Mouse (Mus musculus) embryonic facial prominence, embryonic 15.5 days (tissue): Measurements from ENCODE around the gene Ankrd52. TPM values are rescaled to one million over a fixed set of nuclear protein-coding genes. Genes with fewer than 3 reads are reported as not detected.
A peak's percentile ranks its signal among the peaks of the same experiment; 100 is the strongest.
"Not testable (repeated sequence)": the region's sequence is repeated elsewhere in the genome, so short reads cannot be mapped to it uniquely, and the experiment has no call there.

ENCODE experiments used
- ATAC-seq: fragments of 200-750 bp; cut with Nextera tagmentation; 2 replicates; pipeline ENCODE4 v1.8.0; 2017; ENCODE audit warnings: low read depth, moderate TSS enrichment; ENCODE audit not compliant: insufficient number of reproducible peaks, low FRiP score, low TSS enrichment
- H3K27ac ChIP-seq: fragments of 300-500 bp; sonication (generic); replicated peaks from 2 replicates; pipeline ENCODE4 v1.5.1; 2015; ENCODE audit warnings: mild to moderate bottlenecking, inconsistent platforms
- H3K27me3 ChIP-seq: fragments of 300-500 bp; sonication (generic); 2 replicates; pipeline ENCODE4 v1.6.1; 2015; ENCODE audit warnings: inconsistent platforms
- H3K36me3 ChIP-seq: fragments of 300-500 bp; sonication (generic); 2 replicates; pipeline ENCODE4 v1.6.1; 2015; ENCODE audit warnings: mild to moderate bottlenecking, inconsistent platforms
- H3K4me1 ChIP-seq: fragments of 300-500 bp; sonication (generic); 2 replicates; pipeline ENCODE4 v1.6.1; 2015; ENCODE audit warnings: inconsistent platforms
- H3K4me2 ChIP-seq: fragments of 300-500 bp; sonication (generic); replicated peaks from 2 replicates; pipeline ENCODE4 v1.6.1; 2015; ENCODE audit warnings: mild to moderate bottlenecking, inconsistent platforms
- H3K4me3 ChIP-seq: fragments of 300-500 bp; sonication (generic); replicated peaks from 2 replicates; pipeline ENCODE4 v1.5.1; 2015; ENCODE audit warnings: mild to moderate bottlenecking, inconsistent platforms
- H3K9ac ChIP-seq: fragments of 300-500 bp; sonication (generic); 2 replicates; pipeline ENCODE4 v1.6.1; 2015; ENCODE audit warnings: inconsistent platforms
- H3K9me3 ChIP-seq: fragments of 300-500 bp; sonication (generic); replicated peaks from 2 replicates; pipeline ENCODE4 v1.6.1; 2016; ENCODE audit warnings: inconsistent platforms
- WGBS: fragments of 180-500 bp; shearing (Covaris S2); methylation state at CpG from one replicate; pipeline ENCODE4 v1.1.7; 2015; 5-methylcytosine and 5-hydroxymethylcytosine counted together
- polyA plus RNA-seq: library from polyadenylated mRNA; unstranded; fragments of >200 nt; fragmentation: Nextera tagmentation; extraction: Ambion mirVana; gene quantifications from 2 replicates; pipeline ENCODE4 v1.2.1, GENCODE M21; 2015

The Ankrd52 gene
- polyA plus RNA-seq, result 11.0 and 12.1 TPM in 2 replicates

GRCm38 (mm10) chr10:128376455-128377211 lies at the start of gene Ankrd52:
Gene Ankrd52 (plus strand): TSS chr10:128377115.
- peak; percentile 90 for ATAC-seq
- peak within 1 kb of the TSS; percentile 75 for H3K4me2 ChIP-seq
- WGBS, result under 1% methylated on average over 57 of the region's 73 CpGs
- H3K36me3 ChIP-seq, result peaks cover 32% of the 10 kb centered on the region
- H3K9me3 ChIP-seq, result no peaks in the 10 kb centered on the region
- peak within 1 kb of the TSS; percentile 89 for H3K4me3 ChIP-seq
- H3K9ac ChIP-seq, result peak within 1 kb of the TSS; percentile 97
- H3K4me1 ChIP-seq, result peaks cover 24% of the 10 kb centered on the region
- peak within 1 kb of the TSS; percentile 93 for H3K27ac ChIP-seq
- H3K27me3 ChIP-seq, result no peaks in the 10 kb centered on the region

DNA sequence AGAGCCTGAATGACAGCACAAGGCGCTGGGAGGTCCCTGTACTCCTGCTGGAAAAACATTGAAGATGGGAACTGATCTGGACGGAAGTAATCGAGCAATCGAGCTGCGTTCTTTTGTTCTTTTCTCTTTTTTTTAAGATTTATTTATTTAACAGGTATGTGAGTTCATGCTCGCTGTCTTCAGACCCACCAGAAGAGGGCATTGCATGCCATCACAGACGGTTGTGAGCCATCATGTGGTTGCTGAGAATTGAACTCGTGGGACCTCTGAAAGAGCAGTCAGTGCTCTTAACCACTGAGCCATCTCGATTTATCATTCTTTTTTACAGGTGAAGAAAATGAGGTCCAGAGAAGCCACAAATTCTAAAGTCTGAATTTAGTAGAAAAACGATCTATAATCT lies 49.3 kb upstream of the Ankrd52 start:
- Histone ChIP-seq H3K4me3 (no peak overlapping the region), H3K4me2 (no peak overlapping the region), H3K9ac (no peak overlapping the region), H3K27me3 (no peaks in the 10 kb centered on the region), H3K9me3 (no peaks in the 10 kb centered on the region), H3K4me1 (peaks cover 14% of the 10 kb centered on the region), H3K27ac (no peak overlapping the region), H3K36me3 (peaks cover 36% of the 10 kb centered on the region)
- WGBS, result 88% methylated on average over 10 of the region's 10 CpGs
- no peak for ATAC-seq

DNA sequence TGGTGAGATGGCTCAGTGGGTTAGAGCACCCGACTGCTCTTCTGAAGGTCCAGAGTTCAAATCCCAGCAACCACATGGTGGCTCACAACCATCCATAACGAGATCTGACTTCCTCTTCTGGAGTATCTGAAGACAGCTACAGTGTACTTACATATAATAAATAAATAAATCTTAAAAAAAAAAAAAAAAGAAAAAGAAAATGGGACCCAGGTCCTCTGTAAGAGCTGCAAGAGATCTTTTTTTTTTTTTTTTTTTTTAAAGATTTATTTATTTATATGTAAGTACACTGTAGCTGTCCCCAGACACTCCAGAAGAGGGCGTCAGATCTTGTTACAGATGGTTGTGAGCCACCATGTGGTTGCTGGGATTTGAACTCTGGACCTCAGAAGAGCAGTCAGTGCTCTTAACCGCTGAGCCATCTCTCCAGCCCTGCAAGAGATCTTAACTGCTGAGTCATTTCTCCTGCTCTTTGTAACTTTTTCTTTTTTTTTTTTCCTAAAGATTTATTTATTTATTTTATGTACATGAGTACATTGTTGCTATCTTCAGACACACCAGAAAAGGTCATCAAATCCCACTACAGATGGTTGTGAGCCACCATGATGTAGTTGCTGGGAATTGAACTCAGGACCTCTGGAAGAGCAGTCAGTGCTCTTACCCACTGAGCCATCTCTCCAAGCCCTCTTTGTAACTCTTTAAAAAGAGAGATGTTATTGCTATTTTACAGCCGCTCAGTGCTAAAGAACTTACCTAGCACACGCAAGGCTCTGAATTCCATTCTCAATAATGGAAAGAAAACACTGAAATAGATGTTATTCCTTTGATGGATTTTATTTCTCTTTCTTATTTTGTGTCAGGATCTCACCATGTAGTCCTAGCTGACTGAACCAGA lies 44.3 kb upstream of the Ankrd52 start:
- 82% methylated on average over 6 of the region's 6 CpGs for WGBS
- H3K27ac ChIP-seq, H3K4me3 ChIP-seq, H3K4me2 ChIP-seq, H3K9ac ChIP-seq, H3K4me1 ChIP-seq, H3K27me3 ChIP-seq, ATAC-seq, H3K9me3 ChIP-seq: not testable (repeated sequence)
- H3K36me3 ChIP-seq, result peaks cover 15% of the 10 kb centered on the region

GRCm38 (mm10) chr10:128335582-128335981 lies 41.3 kb upstream of the Ankrd52 start:
- Histone ChIP-seq H3K27me3 (no peaks in the 10 kb centered on the region), H3K36me3 (no peaks in the 10 kb centered on the region), H3K27ac (no peak overlapping the region), H3K9me3 (no peaks in the 10 kb centered on the region), H3K9ac (no peak overlapping the region), H3K4me2 (no peak overlapping the region), H3K4me3 (no peak overlapping the region), H3K4me1 (peaks cover 18% of the 10 kb centered on the region)
- ATAC-seq, result no peak
- 6% methylated on average over 4 of the region's 4 CpGs for WGBS

DNA sequence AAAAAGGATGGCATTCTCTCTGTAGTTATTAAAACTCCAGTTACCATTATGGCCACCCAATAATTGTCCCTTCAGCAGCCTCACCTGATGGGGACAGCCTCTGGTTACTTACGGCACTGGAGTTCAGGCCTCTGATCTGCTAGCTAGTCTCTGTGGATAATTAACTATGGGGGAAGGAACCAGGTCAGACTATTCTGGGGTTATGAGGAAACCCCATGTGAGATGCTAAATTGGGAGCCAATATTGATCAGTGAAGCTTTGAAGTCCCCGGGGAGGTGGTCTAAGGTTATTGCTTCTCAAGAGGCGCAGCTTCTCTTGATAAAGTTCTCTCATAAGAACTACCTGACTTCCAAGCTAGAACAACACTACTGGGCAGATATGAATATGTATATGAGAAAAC lies 40.7 kb upstream of the Ankrd52 start:
- Histone ChIP-seq H3K4me1 (peaks cover 18% of the 10 kb centered on the region), H3K36me3 (no peaks in the 10 kb centered on the region), H3K27ac (no peak overlapping the region), H3K4me2 (no peak overlapping the region), H3K27me3 (no peaks in the 10 kb centered on the region), H3K9me3 (no peaks in the 10 kb centered on the region), H3K9ac (no peak overlapping the region), H3K4me3 (no peak overlapping the region)
- no peak for ATAC-seq
- 90% methylated on average over 3 of the region's 3 CpGs for WGBS

- Histone ChIP-seq H3K27me3 (no peaks in the 10 kb centered on the region), H3K4me2 (peak overlapping the region; percentile 77), H3K4me1 (peaks cover 18% of the 10 kb centered on the region), H3K9ac (no peak overlapping the region), H3K9me3 (no peaks in the 10 kb centered on the region), H3K4me3 (peak overlapping the region; percentile 98), H3K36me3 (no peaks in the 10 kb centered on the region), H3K27ac (peak overlapping the region; percentile 84; the same call in 1 of the 2 replicates)
- 78% methylated on average over 3 of the region's 3 CpGs for WGBS
- ATAC-seq, result no peak
These were observed 40.3 kb upstream of the Ankrd52 start for GRCm38 (mm10) chr10:128336597-128336996.

GRCm38 (mm10) chr10:128337306-128338181 lies 39.4 kb upstream of the Ankrd52 start, which contains the start of gene Cs:
Gene Cs (plus strand): TSS chr10:128337734.
- peak within 1 kb of the TSS; percentile 94 for H3K27ac ChIP-seq
- H3K4me3 ChIP-seq, result peak within 1 kb of the TSS; percentile 98
- peaks cover 18% of the 10 kb centered on the region for H3K4me1 ChIP-seq
- H3K9me3 ChIP-seq, result no peaks in the 10 kb centered on the region
- H3K4me2 ChIP-seq, result peak within 1 kb of the TSS; percentile 77
- H3K36me3 ChIP-seq, result no peaks in the 10 kb centered on the region
- WGBS, result under 1% methylated on average over 61 of the region's 61 CpGs
- H3K27me3 ChIP-seq, result no peaks in the 10 kb centered on the region
- ATAC-seq, result peak; percentile 99
- H3K9ac ChIP-seq, result peak within 1 kb of the TSS; percentile 96

DNA sequence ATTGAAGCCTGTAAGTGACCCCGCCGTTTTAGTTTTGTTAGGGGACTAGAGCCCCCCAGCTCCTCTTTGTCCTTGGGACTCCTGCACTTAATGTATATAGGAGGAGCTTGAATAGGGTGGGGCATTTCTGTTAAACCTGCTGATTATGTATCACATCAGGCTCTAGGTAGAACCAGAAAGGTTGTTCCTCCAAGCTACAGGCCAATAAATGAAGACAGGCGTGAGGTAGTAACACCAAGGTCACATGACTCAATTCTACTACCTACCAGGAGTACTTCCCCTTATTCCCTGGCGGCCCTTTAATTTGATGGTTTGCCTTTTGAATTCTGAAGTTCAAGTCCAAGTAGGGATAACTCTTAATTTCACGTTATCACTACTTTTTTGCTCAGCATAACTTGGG lies 38.5 kb upstream of the Ankrd52 start:
- Histone ChIP-seq H3K27me3 (no peaks in the 10 kb centered on the region), H3K27ac (peak overlapping the region; percentile 94), H3K4me1 (peaks cover 18% of the 10 kb centered on the region), H3K4me2 (peak overlapping the region; percentile 77), H3K36me3 (no peaks in the 10 kb centered on the region), H3K4me3 (peak overlapping the region; percentile 98), H3K9ac (peak overlapping the region; percentile 96), H3K9me3 (no peaks in the 10 kb centered on the region)
- 13% methylated on average over 5 of the region's 5 CpGs for WGBS
- no peak for ATAC-seq

GRCm38 (mm10) chr10:128338948-128339347 lies 38.0 kb upstream of the Ankrd52 start:
- Histone ChIP-seq H3K9ac (no peak overlapping the region), H3K27me3 (no peaks in the 10 kb centered on the region), H3K9me3 (no peaks in the 10 kb centered on the region), H3K4me2 (peak overlapping the region; percentile 77), H3K4me1 (peaks cover 18% of the 10 kb centered on the region), H3K27ac (no peak overlapping the region; the same call in 1 of the 2 replicates), H3K36me3 (no peaks in the 10 kb centered on the region), H3K4me3 (peak overlapping the region; percentile 98)
- 50% methylated on average over 2 of the region's 2 CpGs for WGBS
- ATAC-seq, result no peak

DNA sequence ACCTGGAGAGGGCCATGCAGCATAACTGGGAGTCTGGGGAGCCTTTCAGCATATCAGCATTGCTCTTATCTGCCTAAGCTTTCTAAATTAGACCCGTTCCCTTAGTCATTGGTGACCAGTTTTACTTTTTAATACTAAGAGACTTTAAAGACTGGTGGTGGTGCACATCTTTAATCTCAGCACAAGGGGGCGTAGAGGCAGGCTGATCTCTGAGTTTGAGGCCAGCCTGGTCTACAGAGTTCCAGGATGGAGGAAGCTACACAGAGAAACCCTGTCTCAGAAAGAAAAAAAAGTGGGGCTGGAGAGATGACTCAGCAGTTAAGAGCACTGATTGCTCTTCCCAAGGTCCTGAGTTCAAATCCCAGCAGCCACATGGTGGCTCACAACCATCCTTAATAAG lies 36.7 kb upstream of the Ankrd52 start:
- WGBS, result 81% methylated on average over 2 of the region's 2 CpGs
- H3K36me3 ChIP-seq, result no peaks in the 10 kb centered on the region
- H3K4me1 ChIP-seq, result peaks cover 27% of the 10 kb centered on the region
- H3K4me3 ChIP-seq, result no peak overlapping the region
- no peak overlapping the region for H3K9ac ChIP-seq
- no peak overlapping the region for H3K27ac ChIP-seq
- ATAC-seq, result no peak
- H3K9me3 ChIP-seq, result no peaks in the 10 kb centered on the region
- H3K27me3 ChIP-seq, result no peaks in the 10 kb centered on the region
- no peak overlapping the region for H3K4me2 ChIP-seq
